Mouse (Mus musculus) bone marrow, adult 2 months (tissue): ENCODE measurements around the gene Ddx39b. TPM values are rescaled to one million over a fixed set of nuclear protein-coding genes. Genes with fewer than 3 reads are reported as not detected.

Source experiments
- H3K27ac ChIP-seq: fragments of 200-500 bp; 2 replicates; pipeline ENCODE4 v1.5.1; 2012; ENCODE audit warnings: low read depth, mild to moderate bottlenecking, control low read depth, inconsistent platforms, low read length; ENCODE audit not compliant: control insufficient read depth, poor library complexity, insufficient read depth
- H3K4me1 ChIP-seq: fragments of 200-500 bp; 2 replicates; pipeline ENCODE4 v1.6.1; 2011; ENCODE audit warnings: low read length; ENCODE audit not compliant: control insufficient read depth, insufficient read depth
- H3K4me3 ChIP-seq: fragments of 200-500 bp; replicated peaks from 2 replicates; pipeline ENCODE3; 2011; ENCODE audit warnings: mild to moderate bottlenecking, low read depth, low read length, control low read depth; ENCODE audit not compliant: control insufficient read depth
- CTCF ChIP-seq: fragments of 200-500 bp; IDR thresholded peaks from 2 replicates; pipeline ENCODE4 v1.5.1; 2011; ENCODE audit warnings: low read length, control low read depth; ENCODE audit not compliant: control insufficient read depth, insufficient read depth
- POLR2A ChIP-seq: fragments of 200-500 bp; IDR thresholded peaks from 2 replicates; pipeline ENCODE4 v1.6.1; 2011; ENCODE audit warnings: low read depth, mild to moderate bottlenecking, control low read depth, low read length, borderline replicate concordance; ENCODE audit not compliant: control insufficient read depth
- WGBS: fragments of 180-500 bp; shearing (Covaris S2); methylation state at CpG from one replicate; pipeline ENCODE4 v1.1.7; 2018; 5-methylcytosine and 5-hydroxymethylcytosine counted together
- polyA plus RNA-seq: library from polyadenylated mRNA; stranded (reverse); fragments of >200 nt; gene quantifications from 2 replicates; pipeline ENCODE4 v1.2.4, GENCODE M21; 2011; ENCODE audit warnings: low replicate concordance; ENCODE audit not compliant: missing spikeins, insufficient read depth, insufficient read length

Ddx39b gene
- polyA plus RNA-seq, 1 experiment: 374 TPM

- peak overlapping the region; percentile 96 for H3K27ac ChIP-seq
- H3K4me1 ChIP-seq: peaks cover 6% of the 10 kb centered on the region
- peak overlapping the region; percentile 85 for H3K4me3 ChIP-seq
- peak; percentile 68 for TF ChIP-seq CTCF
- TF ChIP-seq POLR2A: no peak
- WGBS: 2% methylated on average over 17 of the region's 17 CpGs
Observed at GRCm38 (mm10) chr17:35257824-35258491, 16.4 kb downstream of the Ddx39b start.

- TF ChIP-seq POLR2A (no peak), CTCF (peak; percentile 50; the same call in 1 of the 2 replicates)
- no peak overlapping the region for H3K4me3 ChIP-seq
- H3K27ac ChIP-seq: peak overlapping the region; percentile 84
- 19% methylated on average over 14 of the region's 14 CpGs for WGBS
- H3K4me1 ChIP-seq: peaks cover 6% of the 10 kb centered on the region
Observed at GRCm38 (mm10) chr17:35258492-35259478, 17.2 kb downstream of the Ddx39b start.

GRCm38 (mm10) chr17:35259621-35260020 is 18.1 kb downstream of the Ddx39b start:
- Histone ChIP-seq H3K4me3 (no peak overlapping the region), H3K4me1 (peaks cover 6% of the 10 kb centered on the region), H3K27ac (peak overlapping the region; percentile 84)
- 88% methylated on average over 4 of the region's 4 CpGs for WGBS
- no peak for TF ChIP-seq CTCF
- no peak for TF ChIP-seq POLR2A

GRCm38 (mm10) chr17:35261651-35262050 is 20.1 kb downstream of the Ddx39b start:
- Histone ChIP-seq H3K4me1 (peaks cover 8% of the 10 kb centered on the region), H3K4me3 (no peak overlapping the region), H3K27ac (no peak overlapping the region)
- TF ChIP-seq POLR2A (no peak), CTCF (no peak)
- WGBS: 88% methylated on average over 13 of the region's 13 CpGs

- H3K4me3 ChIP-seq: peak within 1 kb of the TSS; percentile 84
- H3K27ac ChIP-seq: peak within 1 kb of the TSS; percentile 87
- peaks cover 6% of the 10 kb centered on the region for H3K4me1 ChIP-seq
- under 1% methylated on average over 72 of the region's 73 CpGs for WGBS
- TF ChIP-seq CTCF (no peak), POLR2A (peak; percentile 99)
Observed at GRCm38 (mm10) chr17:35262664-35263522, 21.3 kb downstream of the Ddx39b start, which contains the start of gene H2-D1. Gene H2-D1 (plus strand): TSS chr17:35262730.

GRCm38 (mm10) chr17:35263523-35263883 is 22.0 kb downstream of the Ddx39b start:
- TF ChIP-seq CTCF: no peak
- no peak for TF ChIP-seq POLR2A
- H3K27ac ChIP-seq: peak overlapping the region; percentile 87
- 1% methylated on average over 31 of the region's 31 CpGs for WGBS
- H3K4me3 ChIP-seq: peak overlapping the region; percentile 84
- peaks cover 6% of the 10 kb centered on the region for H3K4me1 ChIP-seq

GRCm38 (mm10) chr17:35267399-35268086 is 26.0 kb downstream of the Ddx39b start:
- Histone ChIP-seq H3K4me1 (peaks cover 3% of the 10 kb centered on the region; the same call in 1 of the 2 replicates), H3K27ac (no peak overlapping the region), H3K4me3 (no peak overlapping the region)
- TF ChIP-seq POLR2A (no peak), CTCF (no peak)
- 74% methylated on average over 1 of the region's 1 CpGs for WGBS
